8 mouse cellular contexts compared by ENCODE assay signal in the genomic region with DNA sequence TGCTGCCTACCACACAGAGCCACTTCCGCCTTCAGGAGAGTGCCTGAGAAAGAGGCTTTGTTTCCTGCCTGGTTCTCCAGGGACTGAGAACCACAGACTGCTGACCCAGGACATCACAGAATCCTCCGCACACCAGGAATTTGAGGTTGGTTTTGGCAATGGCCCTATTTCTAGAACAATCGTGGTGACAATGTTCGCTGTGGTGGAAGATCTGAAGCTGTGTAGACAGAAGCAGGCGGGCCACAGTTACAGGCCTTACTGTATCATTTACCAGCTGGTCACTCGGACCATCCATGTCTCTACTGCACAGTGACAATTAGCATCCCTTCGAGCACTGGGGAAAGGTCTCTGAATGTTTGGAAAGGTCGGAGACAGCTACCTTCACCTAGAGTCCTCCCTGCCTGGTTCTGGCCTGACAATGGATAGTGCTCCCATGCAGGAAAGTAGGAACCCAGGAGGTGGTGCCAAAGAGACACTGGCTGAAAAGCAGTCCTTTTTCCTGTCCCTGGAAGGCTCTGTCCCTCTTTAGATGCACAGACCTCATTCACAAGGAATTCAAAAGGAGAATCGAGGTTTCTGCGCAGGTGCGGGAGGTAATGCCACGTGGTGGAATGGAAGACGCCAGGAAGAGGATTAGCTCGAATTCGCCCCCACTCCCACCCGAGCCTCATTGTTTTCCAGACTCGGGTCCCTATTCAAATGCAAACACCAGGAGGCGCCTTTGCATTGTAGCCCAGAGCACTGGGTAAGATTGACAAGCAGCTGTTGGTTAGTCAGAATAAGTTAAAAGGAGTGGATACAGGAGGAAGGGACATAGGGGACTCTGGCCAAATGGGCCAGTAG. TPM values are rescaled to one million over a fixed set of nuclear protein-coding genes. Genes with fewer than 3 reads are reported as not detected.
DNase-seq lines count a peak whose midpoint lies in the region; ATAC-seq and TF ChIP-seq lines count a peak whose summit lies in the region.

No protein-coding gene starts in this region.

- DNase-seq in lung, adult 2 months: peak; percentile 6
- DNase-seq in lung, postnatal 25 days (ENCODE audit: low spot score): no peak
- peak; percentile 67 for DNase-seq in cerebellum, adult 9-11 months
- peak; percentile 13 to 37 for DNase-seq in frontal cortex, postnatal 25 days (ENCODE audit: low spot score in 2 of 2)
- peak; percentile 55 for DNase-seq in kidney, adult 9 months
- DNase-seq in limb, embryonic 14.5 days (ENCODE audit: low spot score): peak; percentile 50
- no peak for DNase-seq in urinary bladder, postnatal 10 days (ENCODE audit: low spot score)

- H3K4me1 ChIP-seq in lung, adult 2 months (ENCODE audit: control insufficient read depth, insufficient read depth, low read length): no peaks in the 10 kb centered on the region
- peaks cover 9% of the 10 kb centered on the region for H3K4me1 ChIP-seq in limb, embryonic 14.5 days (ENCODE audit: control insufficient read depth, insufficient read depth, low read length)
- peaks cover 27% of the 10 kb centered on the region for H3K4me1 ChIP-seq in neural tube, embryonic 12.5 days

- no peaks in the 10 kb centered on the region for H3K36me3 ChIP-seq in limb, embryonic 14.5 days (ENCODE audit: control insufficient read depth, insufficient read depth, low read length)
- H3K36me3 ChIP-seq in neural tube, embryonic 12.5 days: no peaks in the 10 kb centered on the region

- WGBS in lung, adult 2 months: 33% methylated on average over 18 of the region's 18 CpGs
- 34% methylated on average over 18 of the region's 18 CpGs for WGBS in limb, embryonic 14.5 days
- WGBS in neural tube, embryonic 12.5 days: 27% methylated on average over 18 of the region's 18 CpGs

- peak; percentile 25 for TF ChIP-seq CTCF in lung, adult 2 months (IDR thresholded peaks at IDR 0.05; ENCODE audit: insufficient read depth, low read length)

- no peak overlapping the region for H3K4me3 ChIP-seq in lung, adult 2 months (replicated peaks; ENCODE audit: extremely low read depth, low read depth, low read length)
- H3K4me3 ChIP-seq in limb, embryonic 14.5 days (replicated peaks; ENCODE audit: low read length): no peak overlapping the region
- no peak overlapping the region for H3K4me3 ChIP-seq in neural tube, embryonic 12.5 days

- H3K27me3 ChIP-seq in limb, embryonic 14.5 days (ENCODE audit: control insufficient read depth, insufficient read depth, low read length): no peaks in the 10 kb centered on the region
- peaks cover 7% of the 10 kb centered on the region; the same call in 1 of the 2 replicates for H3K27me3 ChIP-seq in neural tube, embryonic 12.5 days (replicated peaks)

- H3K27ac ChIP-seq in limb, embryonic 14.5 days (replicated peaks; ENCODE audit: low read depth, low read length): no peak overlapping the region
- no peak overlapping the region for H3K27ac ChIP-seq in neural tube, embryonic 12.5 days

- peak overlapping the region; percentile 29 for H3K4me2 ChIP-seq in limb, embryonic 14.5 days (replicated peaks; ENCODE audit: low read depth, low read length, severe bottlenecking)
- H3K4me2 ChIP-seq in neural tube, embryonic 12.5 days (replicated peaks): peak overlapping the region; percentile 39

- H3K9ac ChIP-seq in limb, embryonic 14.5 days (ENCODE audit: low read depth, low read length, severe bottlenecking): 0 out of 2 replicates have a peak overlapping the region, but pooled peaks have one; percentile 6
- no peak overlapping the region for H3K9ac ChIP-seq in neural tube, embryonic 12.5 days

- peak; percentile 68; the same call in 1 of the 2 replicates for ATAC-seq in limb, embryonic 14.5 days (ENCODE audit: low FRiP score, low read depth)
- ATAC-seq in neural tube, embryonic 12.5 days (ENCODE audit: low FRiP score, low read depth): peak; percentile 27

- no peaks in the 10 kb centered on the region for H3K9me3 ChIP-seq in limb, embryonic 14.5 days (ENCODE audit: control insufficient read depth, low read length)
- no peaks in the 10 kb centered on the region for H3K9me3 ChIP-seq in neural tube, embryonic 12.5 days

- no peak for TF ChIP-seq POLR2A in lung, adult 2 months (IDR thresholded peaks at IDR 0.05; ENCODE audit: borderline replicate concordance, extremely low read depth, low read depth, low read length)
- TF ChIP-seq POLR2A in limb, embryonic 14.5 days (IDR thresholded peaks at IDR 0.05; ENCODE audit: borderline replicate concordance, extremely low read depth, insufficient read depth, insufficient read length): no peak

RNA-seq across cellular contexts. Expression of gene Pax6, which starts 52.6 kb away (rescaled TPM):
- polyA plus RNA-seq in lung, adult 2 months (2012; rRNA removed): not detected in 2 replicates
- polyA plus RNA-seq in limb, embryonic 14.5 days (2012; rRNA removed): 0.36 and 0.44 TPM in 2 replicates
- 0.23 and 0.48 TPM in 2 replicates for polyA plus RNA-seq in limb, embryonic 14.5 days (2014; fragmentation: Nextera tagmentation; extraction: Ambion mirVana)
- polyA plus RNA-seq in neural tube, embryonic 12.5 days (2016; fragmentation: Nextera tagmentation; extraction: Ambion mirVana): 23.8 and 25.7 TPM in 2 replicates

Comparison
In these comparisons a context has a peak if more than half of its experiments do, and no peak if none do; other contexts are left out.
1. DNase-seq: peak in lung, adult 2 months (single experiment), cerebellum, adult 9-11 months (single experiment), frontal cortex, postnatal 25 days (2 of 2), kidney, adult 9 months (single experiment) and limb, embryonic 14.5 days (single experiment); none in lung, postnatal 25 days (single experiment) and urinary bladder, postnatal 10 days (single experiment).
2. RNA of gene Pax6, which starts 52.6 kb away (polyA plus RNA-seq): 23.8 to 25.7 TPM in neural tube, embryonic 12.5 days; 0.23 to 0.48 TPM in limb, embryonic 14.5 days and not detected in lung, adult 2 months; every median in the first group is over 10 times any median in the second.